ENCODE assay signal across 18 mouse cellular contexts in the genomic region with DNA sequence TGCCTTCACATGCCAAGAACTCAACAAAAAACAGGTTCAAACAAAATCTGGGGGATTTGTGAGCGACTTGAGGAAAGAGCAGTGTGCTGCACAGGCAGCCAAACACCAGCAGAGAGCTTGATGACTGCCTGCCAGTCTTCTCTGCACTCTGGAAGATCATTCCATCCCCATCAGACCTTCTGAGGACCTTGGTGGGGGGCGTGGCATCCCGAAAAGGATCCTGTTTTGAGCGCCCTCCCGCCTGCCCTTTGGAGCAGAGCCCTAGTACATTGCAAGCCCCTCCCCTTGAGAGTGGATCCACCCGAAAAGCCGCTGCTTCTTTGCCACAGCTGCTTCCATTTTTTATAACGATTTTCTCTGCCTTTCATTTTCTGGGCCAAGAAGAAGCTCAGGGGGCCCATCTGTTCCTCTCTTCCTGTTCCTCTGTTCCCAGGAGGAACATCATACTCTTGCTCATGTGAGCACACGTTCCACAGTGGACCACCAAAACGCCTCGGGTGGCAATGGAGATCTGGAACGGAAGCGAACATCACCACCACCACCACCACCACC. TPM values are rescaled to one million over a fixed set of nuclear protein-coding genes. Genes with fewer than 3 reads are reported as not detected.
DNase-seq lines count a peak whose midpoint lies in the region; ATAC-seq and TF ChIP-seq lines count a peak whose summit lies in the region.
"Had no signal": no experiment of that assay in that cellular context is flagged by ENCODE, and none has a peak within 500 bp of the region (broad histone marks: within the 10 kb centered on the region; RNA-seq: fewer than 3 reads in every experiment).

No protein-coding gene starts in this region.

- H3K36me3 ChIP-seq in heart, embryonic 11.5 days (ENCODE audit: control insufficient read depth, insufficient read depth, low read length): no peaks in the 10 kb centered on the region
- no peaks in the 10 kb centered on the region for H3K36me3 ChIP-seq in midbrain, postnatal 0 days (ENCODE audit: insufficient read depth, low read length)
- H3K36me3 ChIP-seq in midbrain, embryonic 15.5 days (replicated peaks): no peaks in the 10 kb centered on the region
- H3K36me3 ChIP-seq: heart, embryonic 10.5 days; liver, embryonic 13.5 days; midbrain, embryonic 13.5 days had no signal

- H3K4me1 ChIP-seq in cerebellum, adult 2 months (ENCODE audit: control insufficient read depth, insufficient read depth, low read length): 0 out of 2 replicates have a peak, but pooled peaks cover 9% of the 10 kb centered on the region
- no peaks in the 10 kb centered on the region for H3K4me1 ChIP-seq in heart, embryonic 11.5 days (ENCODE audit: control insufficient read depth, insufficient read depth, low read length)
- H3K4me1 ChIP-seq in midbrain, postnatal 0 days (ENCODE audit: insufficient read depth, low read length): no peaks in the 10 kb centered on the region
- H3K4me1 ChIP-seq in midbrain, embryonic 15.5 days: no peaks in the 10 kb centered on the region
- H3K4me1 ChIP-seq: liver, embryonic 13.5 days had no signal

- ATAC-seq in heart, embryonic 11.5 days (replicated peaks; ENCODE audit: insufficient number of reproducible peaks, low FRiP score, low TSS enrichment): no peak
- ATAC-seq in midbrain, postnatal 0 days (ENCODE audit: low FRiP score): no peak
- no peak for ATAC-seq in midbrain, embryonic 15.5 days (replicated peaks)
- ATAC-seq: forebrain, embryonic 16.5 days; midbrain, embryonic 13.5 days had no signal

- no peaks in the 10 kb centered on the region for H3K27me3 ChIP-seq in cerebellum, adult 2 months (ENCODE audit: control insufficient read depth, insufficient read depth, low read length)
- H3K27me3 ChIP-seq in heart, embryonic 11.5 days (ENCODE audit: control insufficient read depth, insufficient read depth, low read length): peaks cover 8% of the 10 kb centered on the region; the same call in 1 of the 2 replicates
- no peaks in the 10 kb centered on the region for H3K27me3 ChIP-seq in midbrain, postnatal 0 days (ENCODE audit: insufficient read depth, low read length)
- H3K27me3 ChIP-seq in midbrain, embryonic 15.5 days (replicated peaks): no peaks in the 10 kb centered on the region
- H3K27me3 ChIP-seq: liver, embryonic 13.5 days had no signal

- TF ChIP-seq CTCF in cerebellum, adult 2 months (IDR thresholded peaks at IDR 0.05; ENCODE audit: borderline replicate concordance, insufficient read depth, low read depth, low read length): no peak
- TF ChIP-seq CTCF in midbrain, postnatal 0 days (IDR thresholded peaks at IDR 0.05): no peak

- H3K27ac ChIP-seq in cerebellum, adult 2 months (ENCODE audit: insufficient read depth, low read length): no peak overlapping the region
- H3K27ac ChIP-seq in heart, embryonic 11.5 days (ENCODE audit: low read depth, low read length): no peak overlapping the region
- H3K27ac ChIP-seq in midbrain, postnatal 0 days (ENCODE audit: low read depth, low read length): no peak overlapping the region
- no peak overlapping the region for H3K27ac ChIP-seq in midbrain, embryonic 15.5 days
- H3K27ac ChIP-seq: heart, embryonic 10.5 days; left cerebral cortex, adult 2 months; liver, embryonic 13.5 days; midbrain, embryonic 13.5 days had no signal

- H3K4me2 ChIP-seq in heart, embryonic 11.5 days: no peak overlapping the region
- H3K4me2 ChIP-seq in midbrain, postnatal 0 days (ENCODE audit: low read depth, low read length, poor library complexity, severe bottlenecking): no peak overlapping the region
- H3K4me2 ChIP-seq in midbrain, embryonic 15.5 days: no peak overlapping the region
- H3K4me2 ChIP-seq: liver, embryonic 13.5 days; midbrain, embryonic 13.5 days had no signal

- TF ChIP-seq POLR2A in cerebellum, adult 2 months (IDR thresholded peaks at IDR 0.05; ENCODE audit: borderline replicate concordance, insufficient read depth, low read length): no peak

- H3K4me3 ChIP-seq in cerebellum, adult 2 months (replicated peaks; ENCODE audit: insufficient read depth, low read depth, low read length): no peak overlapping the region
- no peak overlapping the region for H3K4me3 ChIP-seq in heart, embryonic 11.5 days (ENCODE audit: low read depth, low read length)
- no peak overlapping the region for H3K4me3 ChIP-seq in midbrain, postnatal 0 days (ENCODE audit: low read depth, low read length)
- no peak overlapping the region for H3K4me3 ChIP-seq in midbrain, embryonic 15.5 days
- H3K4me3 ChIP-seq: heart, embryonic 10.5 days; left cerebral cortex, adult 2 months; liver, embryonic 13.5 days; midbrain, embryonic 13.5 days had no signal

- WGBS in cerebellum, adult 2 months: 12% methylated on average over 13 of the region's 13 CpGs
- 54% methylated on average over 13 of the region's 13 CpGs for WGBS in heart, embryonic 11.5 days (ENCODE audit: insufficient replicate concordance)
- 69% methylated on average over 13 of the region's 13 CpGs for WGBS in midbrain, postnatal 0 days
- 67% methylated on average over 13 of the region's 13 CpGs for WGBS in midbrain, embryonic 15.5 days

- DNase-seq in cerebellum, postnatal 10 days: peak; percentile 66 to 70
- no peak for DNase-seq in cerebellum, adult 2 months
- DNase-seq in heart, postnatal 4 days: peak; percentile 21
- DNase-seq in midbrain, postnatal 0 days (ENCODE audit: low spot score): peak; percentile 46
- peak; percentile 65 for DNase-seq in testis, postnatal 10 days (ENCODE audit: low spot score)
- DNase-seq in spleen, postnatal 14 days (ENCODE audit: low spot score in 2 of 2): no peak
- DNase-seq: adrenal gland, postnatal 25 days; cerebellum, adult 11 months; liver, embryonic 13.5 days; lung, postnatal 36 days; thymus, postnatal 25 days had no signal

- no peaks in the 10 kb centered on the region for H3K9me3 ChIP-seq in heart, embryonic 11.5 days (replicated peaks; ENCODE audit: control insufficient read depth, low read length)
- H3K9me3 ChIP-seq in midbrain, postnatal 0 days (ENCODE audit: low read length): no peaks in the 10 kb centered on the region
- H3K9me3 ChIP-seq in midbrain, embryonic 15.5 days: no peaks in the 10 kb centered on the region
- H3K9me3 ChIP-seq: heart, embryonic 10.5 days; liver, embryonic 13.5 days; midbrain, embryonic 13.5 days had no signal

- no peak overlapping the region for H3K9ac ChIP-seq in heart, embryonic 11.5 days (ENCODE audit: low read depth, low read length)
- no peak overlapping the region for H3K9ac ChIP-seq in midbrain, postnatal 0 days (replicated peaks; ENCODE audit: low read length, poor library complexity, severe bottlenecking)
- H3K9ac ChIP-seq in midbrain, embryonic 15.5 days: no peak overlapping the region
- H3K9ac ChIP-seq: liver, embryonic 13.5 days; midbrain, embryonic 13.5 days had no signal

RNA-seq across cellular contexts. Expression of gene Sox9, which starts 16.9 kb away (rescaled TPM):
- 20.2 and 20.8 TPM in 2 replicates for polyA plus RNA-seq in cerebellum, adult 2 months (2012; rRNA removed)
- total RNA-seq in heart, postnatal 4 days (2021): 10 to 100 TPM; 11.1 to 11.9 TPM
- polyA plus RNA-seq in heart, embryonic 11.5 days (2014; fragmentation: Nextera tagmentation; extraction: Ambion mirVana): 42.6 and 44.3 TPM in 2 replicates
- total RNA-seq in midbrain, postnatal 0 days (2014; rRNA removed): 10.4 TPM in 2 replicates
- polyA plus RNA-seq in midbrain, postnatal 0 days (2015; fragmentation: Nextera tagmentation; extraction: Ambion mirVana): 35.4 and 36.5 TPM in 2 replicates
- polyA plus RNA-seq in midbrain, embryonic 15.5 days (2015; fragmentation: Nextera tagmentation; extraction: Ambion mirVana): 43.0 and 49.3 TPM in 2 replicates
- total RNA-seq: neutrophil, adult 5-6 weeks had no signal

Comparison
In these comparisons a context has a peak if more than half of its experiments do, and no peak if none do; other contexts are left out.
1. DNase-seq: peak in cerebellum, postnatal 10 days (2 of 2), heart, postnatal 4 days (single experiment), midbrain, postnatal 0 days (single experiment) and testis, postnatal 10 days (single experiment); none in cerebellum, adult 2 months (0 of 2) and spleen, postnatal 14 days (0 of 2).